Mouse (Mus musculus): ENCODE measurements around the gene Oprl1. TPM values are rescaled to one million over a fixed set of nuclear protein-coding genes. Genes with fewer than 3 reads are reported as not detected.

Oprl1 gene
- polyA plus RNA-seq, 1 experiment from 2014 or later, result 36.4 TPM

GRCm38 (mm10) chr2:181727659-181728262, 12.9 kb downstream of the Oprl1 start:
- H3K4me3 ChIP-seq, result no peak overlapping the region
- WGBS, result 50% methylated on average over 9 of the region's 9 CpGs
- no peaks in the 10 kb centered on the region for H3K36me3 ChIP-seq
- H3K4me2 ChIP-seq (replicated peaks), result no peak overlapping the region
- H3K4me1 ChIP-seq, result peaks cover 6% of the 10 kb centered on the region; the same call in 1 of the 2 replicates
- ATAC-seq (ENCODE audit: low FRiP score, low read depth), result peak; percentile 65
- H3K9ac ChIP-seq, result no peak overlapping the region
- no peaks in the 10 kb centered on the region for H3K9me3 ChIP-seq
- H3K27ac ChIP-seq, result no peak overlapping the region
- H3K27me3 ChIP-seq (replicated peaks), result no peaks in the 10 kb centered on the region

GRCm38 (mm10) chr2:181730051-181730450, 15.2 kb downstream of the Oprl1 start:
- Histone ChIP-seq H3K4me3 (no peak overlapping the region), H3K9me3 (no peaks in the 10 kb centered on the region), H3K36me3 (no peaks in the 10 kb centered on the region), H3K27me3 (replicated peaks) (no peaks in the 10 kb centered on the region), H3K4me2 (replicated peaks) (no peak overlapping the region), H3K4me1 (peaks cover 6% of the 10 kb centered on the region; the same call in 1 of the 2 replicates), H3K9ac (no peak overlapping the region), H3K27ac (no peak overlapping the region)
- 64% methylated on average over 3 of the region's 3 CpGs for WGBS
- ATAC-seq (ENCODE audit: low FRiP score, low read depth), result no peak

GRCm38 (mm10) chr2:181752626-181753025, 37.8 kb downstream of the Oprl1 start:
- no peak for ATAC-seq (ENCODE audit: low FRiP score, low read depth)
- Histone ChIP-seq H3K4me2 (replicated peaks) (no peak overlapping the region), H3K27ac (no peak overlapping the region), H3K9ac (no peak overlapping the region), H3K4me1 (no peaks in the 10 kb centered on the region), H3K27me3 (replicated peaks) (no peaks in the 10 kb centered on the region), H3K36me3 (no peaks in the 10 kb centered on the region), H3K9me3 (no peaks in the 10 kb centered on the region), H3K4me3 (no peak overlapping the region)
- WGBS, result 79% methylated on average over 1 of the region's 1 CpGs

- no peaks in the 10 kb centered on the region for H3K9me3 ChIP-seq
- H3K4me1 ChIP-seq, result peaks cover 16% of the 10 kb centered on the region
- no peak overlapping the region for H3K4me2 ChIP-seq (replicated peaks)
- H3K36me3 ChIP-seq, result no peaks in the 10 kb centered on the region
- H3K27me3 ChIP-seq (replicated peaks), result no peaks in the 10 kb centered on the region
- H3K4me3 ChIP-seq, result no peak overlapping the region
- H3K9ac ChIP-seq, result no peak overlapping the region
- ATAC-seq (ENCODE audit: low FRiP score, low read depth), result no peak
- no peak overlapping the region for H3K27ac ChIP-seq
- WGBS, result 61% methylated on average over 2 of the region's 2 CpGs
Observed at GRCm38 (mm10) chr2:181758147-181758725, 43.4 kb downstream of the Oprl1 start.

GRCm38 (mm10) chr2:181759041-181759440, 44.2 kb downstream of the Oprl1 start:
- Histone ChIP-seq H3K27ac (peak overlapping the region; percentile 26; the same call in 1 of the 2 replicates), H3K36me3 (no peaks in the 10 kb centered on the region), H3K27me3 (replicated peaks) (no peaks in the 10 kb centered on the region), H3K9me3 (no peaks in the 10 kb centered on the region), H3K4me1 (peaks cover 24% of the 10 kb centered on the region), H3K4me3 (no peak overlapping the region), H3K4me2 (replicated peaks) (0 out of 2 replicates have a peak overlapping the region, but pooled peaks have one; percentile 18), H3K9ac (no peak overlapping the region)
- ATAC-seq (ENCODE audit: low FRiP score, low read depth), result peak; percentile 22
- 19% methylated on average over 4 of the region's 4 CpGs for WGBS

GRCm38 (mm10) chr2:181763006-181763830, 48.4 kb downstream of the Oprl1 start, which contains the start of gene Myt1:
Gene Myt1 (plus strand): TSS chr2:181763332.
- peak; percentile 77 for ATAC-seq (ENCODE audit: low FRiP score, low read depth)
- Histone ChIP-seq H3K27me3 (replicated peaks) (no peaks in the 10 kb centered on the region), H3K9me3 (no peaks in the 10 kb centered on the region), H3K9ac (peak within 1 kb of the TSS; percentile 48), H3K4me1 (peaks cover 35% of the 10 kb centered on the region), H3K27ac (peak within 1 kb of the TSS; percentile 74), H3K4me2 (replicated peaks) (peak within 1 kb of the TSS; percentile 75), H3K36me3 (no peaks in the 10 kb centered on the region), H3K4me3 (peak within 1 kb of the TSS; percentile 34)
- WGBS, result 18% methylated on average over 8 of the region's 8 CpGs

GRCm38 (mm10) chr2:181763886-181764527, 49.2 kb downstream of the Oprl1 start:
- H3K27me3 ChIP-seq (replicated peaks), result no peaks in the 10 kb centered on the region
- H3K27ac ChIP-seq, result peak overlapping the region; percentile 74
- peak overlapping the region; percentile 75 for H3K4me2 ChIP-seq (replicated peaks)
- WGBS, result 8% methylated on average over 14 of the region's 14 CpGs
- ATAC-seq (ENCODE audit: low FRiP score, low read depth), result peak; percentile 18; the same call in 1 of the 2 replicates
- H3K4me3 ChIP-seq, result peak overlapping the region; percentile 34
- H3K9ac ChIP-seq, result peak overlapping the region; percentile 48
- no peaks in the 10 kb centered on the region for H3K9me3 ChIP-seq
- no peaks in the 10 kb centered on the region for H3K36me3 ChIP-seq
- peaks cover 31% of the 10 kb centered on the region for H3K4me1 ChIP-seq

- Histone ChIP-seq H3K36me3 (no peaks in the 10 kb centered on the region), H3K27ac (peak overlapping the region; percentile 34; the same call in 1 of the 2 replicates), H3K9ac (peak overlapping the region; percentile 48), H3K27me3 (replicated peaks) (no peaks in the 10 kb centered on the region), H3K4me1 (peaks cover 25% of the 10 kb centered on the region), H3K4me2 (replicated peaks) (peak overlapping the region; percentile 75), H3K4me3 (peak overlapping the region; percentile 34), H3K9me3 (no peaks in the 10 kb centered on the region)
- WGBS, result 2% methylated on average over 10 of the region's 10 CpGs
- peak; percentile 55 for ATAC-seq (ENCODE audit: low FRiP score, low read depth)
Observed at GRCm38 (mm10) chr2:181764600-181764999, 49.8 kb downstream of the Oprl1 start.

GRCm38 (mm10) chr2:181765251-181765650, 50.4 kb downstream of the Oprl1 start:
- Histone ChIP-seq H3K27me3 (replicated peaks) (no peaks in the 10 kb centered on the region), H3K27ac (peak overlapping the region; percentile 34), H3K9ac (peak overlapping the region; percentile 48), H3K4me1 (peaks cover 26% of the 10 kb centered on the region), H3K36me3 (no peaks in the 10 kb centered on the region), H3K4me2 (replicated peaks) (peak overlapping the region; percentile 75), H3K9me3 (no peaks in the 10 kb centered on the region), H3K4me3 (peak overlapping the region; percentile 34; the same call in 1 of the 2 replicates)
- no peak for ATAC-seq (ENCODE audit: low FRiP score, low read depth)
- 48% methylated on average over 4 of the region's 4 CpGs for WGBS

- Histone ChIP-seq H3K4me3 (peak overlapping the region; percentile 49), H3K36me3 (no peaks in the 10 kb centered on the region), H3K4me1 (peaks cover 34% of the 10 kb centered on the region), H3K27ac (peak overlapping the region; percentile 80), H3K4me2 (replicated peaks) (peak overlapping the region; percentile 75), H3K9ac (peak overlapping the region; percentile 70), H3K9me3 (no peaks in the 10 kb centered on the region), H3K27me3 (replicated peaks) (no peaks in the 10 kb centered on the region)
- peak; percentile 66 for ATAC-seq (ENCODE audit: low FRiP score, low read depth)
- 28% methylated on average over 14 of the region's 14 CpGs for WGBS
Observed at GRCm38 (mm10) chr2:181766672-181767557, 52.1 kb downstream of the Oprl1 start.

GRCm38 (mm10) chr2:181768451-181768850, 53.6 kb downstream of the Oprl1 start:
- Histone ChIP-seq H3K4me3 (peak overlapping the region; percentile 49), H3K36me3 (no peaks in the 10 kb centered on the region), H3K4me2 (replicated peaks) (peak overlapping the region; percentile 75), H3K9ac (peak overlapping the region; percentile 70), H3K9me3 (no peaks in the 10 kb centered on the region), H3K27me3 (replicated peaks) (no peaks in the 10 kb centered on the region), H3K27ac (no peak overlapping the region), H3K4me1 (peaks cover 46% of the 10 kb centered on the region)
- no peak for ATAC-seq (ENCODE audit: low FRiP score, low read depth)
